Mouse (Mus musculus): Measurements from ENCODE around the gene Gm28551.
"Not testable (repeated sequence)": the region's sequence is repeated elsewhere in the genome, so short reads cannot be mapped to it uniquely, and the experiment has no call there.

Gene Gm28551
- long read RNA-seq, experiment 1, partial matches to known transcripts = 0 of 2 reads
- long read RNA-seq, experiment 1, other reads (novel, unspliced or antisense) = 1 of 2 reads
- long read RNA-seq, experiment 2, partial matches to known transcripts = 0 of 1 reads
- long read RNA-seq, experiment 2, other reads (novel, unspliced or antisense) = 1 of 1 reads

DNA sequence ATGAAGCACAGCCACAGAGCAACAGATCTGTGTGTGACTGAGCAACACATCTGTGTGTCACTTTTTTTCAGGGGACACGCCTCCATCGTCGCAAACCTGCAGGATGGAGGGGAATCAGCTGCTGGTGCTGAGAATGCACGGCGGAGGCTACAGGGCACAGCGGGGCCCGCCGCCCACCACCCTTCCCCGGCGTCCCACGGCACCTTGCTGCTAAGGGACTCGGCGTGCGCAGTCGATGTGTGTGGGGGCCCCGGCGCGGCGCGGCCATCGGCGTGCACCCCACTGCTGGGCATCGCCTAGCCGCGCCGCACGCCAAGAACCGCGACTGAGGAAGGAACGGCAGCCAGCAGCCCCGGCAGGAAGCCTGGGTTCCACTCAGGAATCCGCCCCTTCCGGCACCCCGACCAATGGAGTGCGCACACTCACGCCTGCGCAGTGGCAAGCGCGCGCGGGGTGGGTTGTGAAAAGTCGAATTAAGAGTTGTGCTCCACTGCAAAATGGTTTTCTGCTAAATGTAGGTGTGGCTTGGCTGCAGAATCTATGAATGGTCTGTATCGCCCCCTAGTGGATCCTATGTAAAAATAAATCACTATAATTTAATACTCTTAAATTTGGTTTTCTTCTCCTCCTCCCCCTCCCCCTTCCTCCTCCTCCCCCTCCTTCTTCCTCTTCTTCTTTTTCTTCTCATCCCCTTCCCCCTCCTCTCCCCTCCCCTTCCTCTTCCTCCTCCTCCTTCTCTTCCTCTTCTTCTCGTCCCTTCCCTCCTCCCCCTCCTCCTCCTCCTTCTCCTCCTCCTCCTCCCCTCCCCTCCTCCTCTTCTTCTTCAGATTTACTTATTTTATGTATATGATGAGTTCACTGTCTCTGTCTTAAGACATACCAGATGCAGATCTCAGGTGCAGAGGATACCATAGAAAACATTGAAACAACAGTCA lies at the start of gene Gm28551, which contains the start of the genes Asdurf and Asnsd1:
Gene Gm28551 (minus strand): TSS at position 341 of the 935 bp plus-strand sequence.
Gene Asdurf (minus strand): TSS at position 293 of the 935 bp plus-strand sequence.
Gene Asnsd1 (minus strand): TSS at position 426 of the 935 bp plus-strand sequence.
- intact Hi-C loops (cut with DNase I) = loop anchor here (2.0 to 5.0 kb wide), 2 partner anchors 40 to 300 kb away; partner anchors contain the start of gene Osgepl1

DNA sequence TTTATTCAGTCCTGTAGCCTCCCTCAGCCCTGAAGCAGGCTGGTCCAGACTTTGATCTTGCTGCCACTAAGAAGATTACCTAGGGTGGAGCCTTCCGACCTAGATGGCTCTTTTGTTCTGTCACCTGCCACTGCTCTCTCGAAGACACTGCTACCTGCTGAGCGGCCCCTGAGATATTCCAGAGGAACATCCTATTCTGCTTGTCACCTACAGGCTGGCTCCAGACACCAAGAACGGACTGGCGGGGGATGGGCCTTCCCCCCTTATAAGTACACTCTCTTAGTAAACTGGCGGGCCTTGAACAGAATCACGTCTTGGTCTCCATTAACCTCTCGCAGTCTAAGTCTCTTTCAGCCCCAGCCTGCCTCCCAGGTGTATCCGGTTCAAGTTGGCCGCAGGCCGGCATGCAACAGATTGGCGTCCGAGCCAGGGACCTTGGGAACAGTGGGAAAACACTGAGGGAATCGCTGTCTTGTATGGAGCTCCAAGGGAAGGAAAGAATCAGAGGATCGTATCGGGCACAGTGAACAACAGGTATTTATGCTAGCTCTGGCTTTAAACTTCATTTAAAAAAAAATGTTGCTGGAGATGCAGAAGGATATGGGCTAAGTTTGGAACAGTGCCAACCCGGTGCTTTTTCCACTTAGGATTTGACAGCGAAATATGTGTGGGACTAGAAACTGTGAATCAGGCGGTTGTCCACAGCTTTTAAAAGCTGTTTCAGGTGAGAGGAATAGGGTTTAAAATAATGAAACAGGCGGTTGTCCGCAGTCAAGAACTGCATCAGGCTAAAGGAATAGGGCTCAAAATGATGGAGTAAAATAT lies 41.7 kb upstream of the Gm28551 start:
- intact Hi-C loops (cut with DNase I) = not testable (repeated sequence)

DNA sequence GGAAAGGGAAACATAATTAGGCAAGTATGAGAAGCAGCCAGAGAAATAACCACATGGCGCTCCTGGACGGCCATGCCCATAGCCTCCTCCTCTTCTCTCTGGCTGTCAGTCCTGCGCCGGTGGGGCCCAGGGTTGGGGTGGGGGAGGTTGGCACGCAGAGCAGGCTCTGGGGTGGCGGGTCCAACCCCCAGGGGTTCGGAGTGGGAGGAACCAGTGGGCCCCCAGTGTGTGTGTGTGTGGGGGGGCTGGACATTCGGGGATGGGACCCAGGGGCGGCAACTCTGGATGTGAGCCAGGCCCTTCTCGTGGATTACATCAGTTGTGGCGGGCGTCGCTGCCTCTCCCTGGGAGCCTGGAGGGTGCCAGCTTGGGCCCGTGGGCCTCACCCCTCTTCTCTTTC lies 36.3 kb upstream of the Gm28551 start:
- intact Hi-C loops (cut with DNase I) = no loop called here

DNA sequence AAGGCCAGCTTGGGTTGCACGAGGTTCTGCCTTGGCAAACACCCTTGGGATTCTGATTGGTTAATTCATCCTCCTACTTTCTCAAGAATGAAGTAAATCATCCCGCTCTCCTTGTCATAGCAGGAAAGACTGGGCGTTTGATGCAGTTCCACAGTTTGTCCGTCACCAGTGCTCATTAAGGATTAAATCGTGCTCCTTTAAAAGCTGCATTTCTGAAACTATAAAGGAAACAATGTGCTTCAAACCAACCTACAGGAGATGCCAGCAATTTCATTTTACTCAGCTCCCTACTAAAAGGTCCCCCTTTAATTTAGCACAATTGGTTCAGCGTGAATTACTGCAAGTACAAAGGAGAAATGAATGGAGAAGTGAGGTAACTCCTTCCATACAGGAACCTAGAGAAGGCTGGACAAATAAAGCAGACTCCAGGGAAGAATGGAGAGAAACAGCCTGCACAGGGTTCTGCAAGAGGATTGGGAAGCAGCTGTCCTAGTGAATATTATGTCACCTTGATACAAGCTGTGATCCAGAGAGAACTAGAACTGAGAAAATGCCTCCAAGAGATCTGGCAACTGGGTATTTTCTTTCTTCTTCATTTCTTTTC lies 31.7 kb upstream of the Gm28551 start:
- intact Hi-C loops (cut with DNase I) = no loop called here

DNA sequence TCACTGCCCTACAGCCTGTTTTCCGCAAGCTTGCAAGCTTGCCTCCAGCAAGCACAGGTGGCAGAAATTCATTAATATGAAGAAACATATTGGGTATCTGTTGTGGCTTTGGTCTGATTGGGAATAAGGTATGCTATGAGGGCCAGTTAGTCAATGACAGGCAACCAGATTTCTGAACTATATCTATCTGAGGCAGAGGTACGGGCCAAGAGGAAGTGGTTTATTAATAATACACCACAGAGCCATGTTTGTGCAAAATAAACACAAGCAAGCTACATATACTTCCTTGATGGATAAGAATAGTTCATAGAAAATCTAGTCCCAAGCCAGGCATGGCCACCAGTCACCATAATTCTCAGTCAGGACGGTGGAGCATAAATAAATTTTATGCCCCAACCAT lies 25.3 kb upstream of the Gm28551 start:
- intact Hi-C loops (cut with DNase I) = no loop called here

DNA sequence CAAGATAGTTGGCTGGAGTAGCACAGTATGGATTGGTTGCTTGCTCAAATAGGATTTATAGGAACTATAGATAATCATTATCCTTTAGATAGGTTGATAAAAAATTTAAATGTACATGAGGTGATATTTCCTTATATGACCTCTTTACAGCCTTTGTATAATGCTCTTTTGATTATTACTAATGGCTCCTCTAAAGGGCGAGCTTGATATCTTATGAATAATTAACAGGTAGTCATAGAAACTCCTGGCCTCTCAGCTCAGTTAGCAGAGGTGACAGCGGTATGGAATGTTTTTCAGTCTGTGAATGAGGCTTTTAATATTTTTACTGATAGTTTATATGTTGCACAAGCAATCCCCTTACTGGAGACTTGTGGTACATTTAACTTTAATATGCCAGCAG lies 23.5 kb upstream of the Gm28551 start:
- intact Hi-C loops (cut with DNase I) = not testable (repeated sequence)

DNA sequence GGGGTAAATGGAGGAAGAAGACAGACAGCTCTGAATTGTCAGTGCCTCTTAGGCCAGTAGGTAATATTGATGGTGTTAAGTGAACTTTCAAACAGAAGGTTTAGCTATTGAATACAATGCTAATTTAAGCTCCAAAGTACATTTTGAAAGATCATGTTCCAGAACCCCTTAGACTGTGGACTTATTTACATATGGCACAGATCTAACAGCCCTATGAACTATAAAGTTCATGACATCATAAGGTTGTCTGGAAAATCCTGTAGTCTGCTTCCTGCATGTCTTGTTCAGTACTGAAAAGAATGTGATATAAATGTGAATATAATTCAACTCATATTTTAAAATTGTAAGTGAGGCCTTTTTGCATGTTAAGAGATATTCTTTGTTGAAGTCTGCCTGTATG lies 6.5 kb upstream of the Gm28551 start:
- intact Hi-C loops (cut with DNase I) = no loop called here

DNA sequence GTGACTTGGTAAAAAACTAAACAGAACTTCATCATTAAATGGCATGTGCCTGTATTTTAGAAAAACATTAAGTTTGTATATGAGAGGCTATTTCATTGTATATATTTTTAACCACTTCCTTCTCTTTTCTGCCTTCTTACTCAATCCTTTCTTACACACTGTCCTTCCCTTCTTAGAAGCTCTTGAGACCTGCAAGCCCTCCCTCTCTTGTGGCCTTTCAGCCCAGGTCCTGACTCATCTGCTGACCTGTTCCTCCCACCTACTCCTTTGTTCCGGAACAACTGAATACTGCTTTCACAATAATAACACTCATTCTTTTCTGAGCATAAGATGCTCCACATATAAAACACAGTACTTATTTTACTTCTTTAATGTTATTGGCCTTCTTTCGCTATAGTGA lies 11.4 kb downstream of the Gm28551 start:
- intact Hi-C loops (cut with DNase I) = no loop called here

DNA sequence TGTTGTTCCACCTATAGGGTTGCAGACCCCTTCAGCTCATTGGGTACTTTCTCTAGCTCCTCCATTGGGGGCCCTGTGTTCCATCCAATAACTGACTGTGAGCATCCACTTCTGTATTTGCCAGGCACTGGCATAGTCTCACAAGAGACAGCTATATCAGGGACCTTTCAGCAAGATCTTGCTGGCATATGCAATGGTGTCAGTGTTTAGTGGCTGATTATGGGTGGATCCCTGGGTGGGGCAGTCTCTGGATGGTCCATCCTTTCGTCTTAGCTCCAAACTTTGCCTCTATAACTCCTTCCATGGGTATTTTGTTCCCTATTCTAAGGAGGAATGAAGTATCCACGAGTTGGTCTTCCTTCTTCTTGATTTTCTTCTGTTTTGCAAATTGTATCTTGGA lies 15.1 kb downstream of the Gm28551 start:
- intact Hi-C loops (cut with DNase I) = not testable (repeated sequence)

DNA sequence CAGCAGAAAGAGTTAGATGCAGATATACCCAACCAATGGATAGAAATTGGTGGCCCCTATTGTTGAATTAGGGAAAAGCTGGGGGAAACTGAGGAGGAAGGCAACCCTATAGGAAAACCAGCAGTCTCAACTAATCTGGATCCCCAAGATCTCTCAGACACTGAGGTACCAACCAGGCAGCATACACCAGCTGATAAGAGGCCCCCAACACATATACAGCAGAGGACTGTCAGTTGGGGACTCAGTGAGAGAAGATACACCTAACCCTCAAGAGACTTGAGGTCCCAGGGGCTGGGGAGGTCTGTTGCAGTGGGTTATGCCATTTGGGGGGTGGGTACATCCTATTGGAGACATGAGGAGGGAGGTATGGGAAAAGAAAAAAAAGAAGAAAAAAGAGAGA lies 17.0 kb downstream of the Gm28551 start:
- intact Hi-C loops (cut with DNase I) = no loop called here

DNA sequence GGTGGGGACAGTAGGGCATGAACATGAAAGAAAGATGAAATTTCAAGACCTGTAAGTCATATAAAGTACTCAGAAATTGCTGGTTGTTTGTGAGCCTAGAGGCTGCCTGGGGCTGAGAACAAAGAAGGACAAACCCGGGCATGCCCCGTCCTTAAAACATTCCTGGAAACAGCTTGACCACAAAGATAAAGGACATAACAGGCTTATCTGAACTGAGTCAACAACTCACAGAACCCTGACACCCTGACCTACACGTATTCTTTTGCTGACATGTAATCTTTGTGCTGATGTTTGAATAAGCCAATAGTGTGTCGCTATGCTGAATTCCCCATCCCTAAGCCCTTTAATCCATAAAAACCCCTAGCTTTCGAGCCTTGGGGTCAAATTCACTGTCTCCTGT lies 18.9 kb downstream of the Gm28551 start:
- intact Hi-C loops (cut with DNase I) = not testable (repeated sequence)

DNA sequence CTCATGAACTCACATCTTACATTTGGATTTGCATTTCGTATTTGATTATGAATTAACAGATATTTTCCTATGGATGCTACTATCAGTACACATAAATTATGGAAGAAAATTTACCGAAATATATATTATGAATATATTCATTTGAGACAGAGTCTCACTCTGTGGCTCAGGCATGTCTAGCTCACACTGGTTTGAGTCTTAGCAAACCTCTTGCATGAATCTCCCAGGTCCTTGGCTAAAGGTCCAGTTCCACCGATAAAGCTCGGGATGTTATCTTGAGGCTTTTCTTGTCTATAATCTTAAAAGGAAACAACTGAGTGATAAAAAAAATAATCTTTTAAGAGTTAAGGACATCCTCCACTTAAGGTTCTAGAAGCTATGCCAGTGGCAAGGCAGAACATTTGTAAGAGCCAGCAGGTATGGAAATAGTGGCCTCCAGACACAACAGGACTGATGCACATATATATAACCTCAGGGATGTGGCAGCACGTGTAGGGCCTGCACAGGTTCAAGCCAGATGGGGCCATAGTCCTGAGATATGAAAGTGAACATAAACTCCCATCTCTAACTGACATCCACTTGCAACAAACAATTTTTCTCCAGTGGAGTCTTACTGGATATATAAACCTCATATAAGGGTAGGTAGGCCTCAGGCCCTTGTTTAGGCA lies 27.5 kb downstream of the Gm28551 start:
- intact Hi-C loops (cut with DNase I) = no loop called here

DNA sequence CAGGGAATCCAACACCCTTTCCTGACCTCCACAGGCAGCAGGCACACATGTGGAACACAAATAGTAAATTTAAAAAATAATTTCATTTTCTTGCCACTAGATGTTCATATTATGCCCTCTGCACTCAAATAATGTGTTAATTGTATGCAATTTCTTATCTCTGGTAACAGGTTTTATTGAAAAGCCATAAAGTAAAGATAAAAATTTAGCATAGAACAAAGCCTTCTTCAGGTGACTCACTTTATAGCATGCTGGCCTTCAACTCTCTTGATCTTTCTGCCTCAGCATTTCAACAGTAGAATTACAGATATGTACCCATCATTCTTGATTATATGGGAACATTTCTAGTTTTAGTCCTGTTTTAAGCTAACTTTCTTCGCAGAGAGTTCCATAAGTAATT lies 28.2 kb downstream of the Gm28551 start:
- intact Hi-C loops (cut with DNase I) = no loop called here

DNA sequence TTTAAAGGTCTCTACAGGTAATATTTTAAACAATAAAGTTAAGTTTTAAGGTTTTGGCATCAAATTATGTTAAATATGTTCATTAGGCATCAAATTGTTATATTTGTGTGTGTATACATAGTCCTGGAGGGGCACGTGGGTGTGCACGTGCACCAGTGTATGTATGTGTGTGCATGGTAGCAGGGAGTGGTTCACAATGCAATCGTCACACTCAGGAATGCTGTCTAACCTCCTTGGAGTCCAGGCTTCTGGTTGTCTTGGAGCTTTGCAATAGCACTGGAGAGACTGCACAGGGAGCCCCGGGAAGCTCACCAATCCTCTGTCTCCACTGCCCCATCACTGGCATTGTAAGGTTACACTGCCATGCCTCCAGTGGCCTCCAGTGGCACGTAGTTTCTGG lies 29.2 kb downstream of the Gm28551 start:
- intact Hi-C loops (cut with DNase I) = no loop called here

DNA sequence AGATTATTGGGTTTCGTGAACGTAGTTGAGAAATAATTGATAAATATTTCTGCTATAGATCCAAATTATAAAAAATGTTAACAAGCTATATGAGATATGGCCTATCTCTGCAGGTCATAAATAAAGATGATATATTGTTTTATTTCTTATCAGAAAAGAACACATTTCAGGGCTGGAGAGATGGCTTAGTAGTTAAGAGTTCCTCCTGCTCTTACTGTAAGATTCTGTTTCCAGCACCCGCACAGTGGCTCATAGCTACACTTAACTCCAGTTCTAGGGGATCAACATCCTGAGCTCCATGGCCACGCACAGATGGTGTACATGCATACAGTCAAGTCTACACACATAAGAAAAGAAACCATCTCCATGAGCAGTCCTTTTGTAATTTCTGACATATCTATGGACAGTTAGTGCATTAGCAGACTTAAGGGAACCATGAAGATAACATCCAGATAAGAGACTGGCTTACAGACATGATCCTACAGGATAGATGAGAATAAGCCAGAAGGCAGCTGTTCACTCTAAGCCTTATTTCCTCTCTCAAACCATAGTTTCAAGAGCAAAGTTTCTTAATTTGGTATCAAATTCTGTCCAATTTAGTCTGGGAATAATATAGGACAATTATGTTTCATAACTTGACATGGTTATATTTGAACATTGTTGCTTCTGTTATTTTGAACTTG lies 30.7 kb downstream of the Gm28551 start:
- intact Hi-C loops (cut with DNase I) = no loop called here

DNA sequence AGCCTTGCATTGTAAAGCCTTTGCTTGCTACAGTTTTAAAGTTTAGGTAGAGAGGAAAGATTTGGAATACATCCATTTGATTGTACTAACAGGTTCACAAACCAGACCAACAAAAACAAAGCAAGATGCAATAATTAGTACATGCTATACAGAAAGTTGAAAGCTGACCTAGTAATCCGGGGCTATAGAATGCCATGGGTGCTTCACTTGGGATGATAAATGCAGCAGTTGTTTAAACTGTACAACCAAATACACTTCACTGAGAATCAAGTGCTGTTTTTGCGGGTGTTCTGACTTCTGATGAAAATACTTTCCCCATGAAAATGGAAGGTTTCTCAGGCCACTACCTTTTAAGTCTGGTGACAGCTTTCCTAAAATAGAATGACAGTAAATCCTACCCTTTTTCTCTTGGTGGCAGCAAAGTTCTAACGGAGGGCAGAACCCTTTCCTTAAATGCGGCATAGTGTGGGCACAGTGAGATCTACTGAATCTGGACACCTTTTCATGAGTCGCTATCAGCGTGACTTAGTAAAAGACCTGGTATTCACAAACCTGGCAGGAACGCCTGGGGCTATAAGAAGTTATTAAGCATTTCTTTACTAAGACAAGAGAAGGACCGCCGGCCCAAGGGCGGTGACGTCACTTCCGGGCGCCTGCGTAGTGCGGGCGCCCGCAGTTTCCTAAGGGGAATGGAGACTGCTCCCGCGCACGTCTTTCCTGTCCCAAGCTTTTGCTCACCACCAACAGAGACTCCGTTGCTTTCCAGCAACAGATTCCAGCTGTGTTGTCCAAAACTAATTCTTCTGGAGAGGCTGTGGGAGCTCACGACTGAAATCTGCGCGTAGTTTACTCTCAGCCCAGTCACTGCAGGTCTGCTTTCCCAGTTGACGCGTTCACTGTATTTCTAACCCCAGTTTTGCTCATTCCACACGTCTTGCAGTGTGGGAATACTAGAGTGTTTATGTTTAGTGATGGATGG lies 39.2 kb downstream of the Gm28551 start, which contains the start of gene Osgepl1:
Gene Osgepl1 (plus strand): TSS at position 636 of the 979 bp plus-strand sequence.
- intact Hi-C loops (cut with DNase I) = loop anchor here (5.0 kb wide), 1 partner anchor 39 kb away; the partner anchor contains the start of genes Asdurf, Asnsd1 and Gm28551

DNA sequence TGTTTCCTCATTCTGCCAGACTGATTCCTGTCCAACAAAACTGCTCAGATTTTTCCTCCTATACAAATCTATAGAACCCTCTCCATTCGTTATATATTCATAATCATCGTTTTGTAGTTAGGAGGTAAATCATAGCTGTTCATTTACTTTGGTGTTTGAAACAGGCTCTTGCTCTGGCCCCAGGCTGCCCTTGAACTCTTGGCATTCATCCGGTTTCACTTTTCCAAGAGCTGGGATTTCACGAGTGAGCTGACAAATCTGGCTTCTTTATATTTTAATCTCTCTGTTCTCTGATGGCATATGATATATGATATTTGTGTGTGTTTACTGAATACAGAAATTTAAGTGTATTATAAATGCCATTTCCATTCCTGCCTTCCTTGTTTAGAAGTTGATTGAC lies 52.0 kb downstream of the Gm28551 start:
- intact Hi-C loops (cut with DNase I) = no loop called here

DNA sequence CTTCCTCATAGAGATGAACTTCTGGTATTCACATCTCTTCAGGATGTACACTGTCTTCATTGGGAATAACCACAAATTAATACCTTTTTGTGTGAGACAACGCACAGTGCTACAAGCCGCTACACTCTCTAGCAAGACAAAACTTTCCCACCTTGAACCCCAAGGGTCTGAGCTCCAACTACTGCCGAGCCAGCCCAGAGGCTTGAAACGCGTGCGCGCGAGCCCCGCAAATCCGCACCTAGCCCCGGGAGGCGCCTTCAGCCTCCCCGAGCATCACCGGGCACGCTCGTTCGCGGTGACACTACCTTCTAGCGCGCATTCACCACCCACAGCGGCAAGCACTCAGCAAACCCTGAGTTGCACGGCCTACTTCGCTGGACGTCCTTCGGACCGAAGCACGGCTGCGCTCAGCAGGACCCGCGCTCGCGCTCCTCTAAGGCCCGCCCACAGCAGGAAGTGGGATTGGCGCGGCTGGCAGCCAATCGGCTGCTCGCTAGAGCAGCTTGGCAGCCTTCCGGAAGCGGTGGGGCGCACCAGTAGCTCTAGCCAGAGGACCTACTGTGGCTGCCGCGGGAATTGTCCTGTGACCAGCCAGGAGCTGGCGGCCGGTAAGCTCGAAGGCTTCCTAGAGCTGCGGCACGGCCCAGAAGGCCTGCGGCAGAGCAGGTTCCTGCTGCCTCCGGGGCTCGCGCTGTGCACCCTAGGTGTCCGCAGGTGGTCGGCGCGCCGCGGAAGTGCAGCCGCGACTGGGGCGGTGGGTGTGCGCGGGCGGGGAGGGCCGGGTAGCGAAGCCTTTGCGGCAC lies 55.7 kb downstream of the Gm28551 start, which contains the start of the genes Pms1, Ormdl1 and Gm28778:
Gene Pms1 (minus strand): TSS at position 438 of the 803 bp plus-strand sequence.
Gene Ormdl1 (plus strand): TSS at position 515 of the 803 bp plus-strand sequence.
Gene Gm28778 (plus strand): TSS at position 531 of the 803 bp plus-strand sequence.
- intact Hi-C loops (cut with DNase I) = loop anchor here (10.0 kb wide), 1 partner anchor 452 kb away; the partner anchor contains the start of gene Hibch

Data from adrenal gland (tissue).